Mouse (Mus musculus) gastrocnemius, adult 2 months (tissue): ENCODE results near the gene Rsph10b. TPM values are rescaled to one million over a fixed set of nuclear protein-coding genes. Genes with fewer than 3 reads are reported as not detected.
"Not testable (repeated sequence)": the region's sequence is repeated elsewhere in the genome, so short reads cannot be mapped to it uniquely, and the experiment has no call there.

ENCODE experiments used
- DNase-seq: peaks from one replicate; pipeline ENCODE4 v3.0.0; 2022
- H3K27ac ChIP-seq: fragments of 200-600 bp; 2 replicates; pipeline ENCODE4 v1.8.1; 2022; ENCODE audit warnings: mild to moderate bottlenecking
- H3K4me3 ChIP-seq: fragments of 200-600 bp; 2 replicates; pipeline ENCODE4 v1.8.1; 2022; ENCODE audit warnings: mild to moderate bottlenecking, moderate library complexity
- CTCF ChIP-seq: fragments of 200-600 bp; IDR thresholded peaks from 2 replicates; pipeline ENCODE4 v1.8.1; 2022; ENCODE audit warnings: antibody characterized with exemption, mild to moderate bottlenecking, moderate library complexity
- intact Hi-C: fragments of 180-260 bp; cut with DNase I; formaldehyde crosslinking; loops from one replicate; pipeline ENCODE4 v1.15.1; 2025
- total RNA-seq, 2 experiments: library from RNA; stranded (reverse); gene quantifications; 2 replicates each; pipeline ENCODE4 v1.2.3; 2021

Rsph10b gene
- total RNA-seq, 2 experiments from 2014 or later = 0.31 to 0.84 TPM

DNA sequence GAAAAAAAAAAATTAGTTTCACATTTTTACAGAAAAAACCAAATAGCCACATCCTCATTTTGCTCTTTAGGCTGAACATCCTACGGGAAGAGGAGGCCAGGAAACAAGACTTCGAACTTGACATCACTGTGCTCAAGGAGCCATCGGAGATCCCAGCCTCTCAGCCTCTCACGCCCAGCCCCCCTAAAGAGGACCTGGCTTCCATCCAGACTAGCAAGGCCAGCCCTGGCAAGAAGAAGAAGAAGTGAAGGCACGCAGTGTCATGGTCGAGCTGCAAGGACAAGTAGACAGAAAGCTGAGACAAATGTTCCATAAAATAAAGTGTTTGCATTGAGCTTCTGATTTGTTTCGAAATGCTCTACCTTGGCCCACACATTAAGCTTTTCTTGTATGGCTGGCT lies 52.5 kb downstream of the Rsph10b start:
- intact Hi-C loops = no loop called here
- no peak for TF ChIP-seq CTCF
- no peak for DNase-seq
- H3K4me3 ChIP-seq = no peak overlapping the region
- H3K27ac ChIP-seq = no peak overlapping the region

DNA sequence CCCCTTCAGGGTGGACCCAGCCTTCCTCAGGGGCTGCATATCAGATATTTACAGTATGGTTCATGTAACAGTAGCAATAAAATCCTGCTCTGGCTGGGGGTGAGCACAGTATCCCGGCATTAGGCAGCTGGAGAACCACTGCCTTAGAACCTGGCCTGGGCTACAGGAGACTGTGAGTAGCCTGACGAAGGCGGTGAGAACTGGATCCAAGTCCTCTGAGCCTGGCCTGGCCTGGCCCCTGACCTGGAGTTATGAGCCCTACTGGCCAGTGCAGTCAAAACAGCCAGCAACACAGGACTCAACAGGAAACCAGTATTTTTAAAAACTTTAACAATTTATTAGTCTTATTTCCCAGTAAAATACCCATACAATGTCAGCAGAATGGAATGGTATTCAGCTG lies 54.8 kb downstream of the Rsph10b start:
- no peak for TF ChIP-seq CTCF
- H3K4me3 ChIP-seq = no peak overlapping the region
- intact Hi-C loops = no loop called here
- DNase-seq = no peak
- H3K27ac ChIP-seq = no peak overlapping the region

DNA sequence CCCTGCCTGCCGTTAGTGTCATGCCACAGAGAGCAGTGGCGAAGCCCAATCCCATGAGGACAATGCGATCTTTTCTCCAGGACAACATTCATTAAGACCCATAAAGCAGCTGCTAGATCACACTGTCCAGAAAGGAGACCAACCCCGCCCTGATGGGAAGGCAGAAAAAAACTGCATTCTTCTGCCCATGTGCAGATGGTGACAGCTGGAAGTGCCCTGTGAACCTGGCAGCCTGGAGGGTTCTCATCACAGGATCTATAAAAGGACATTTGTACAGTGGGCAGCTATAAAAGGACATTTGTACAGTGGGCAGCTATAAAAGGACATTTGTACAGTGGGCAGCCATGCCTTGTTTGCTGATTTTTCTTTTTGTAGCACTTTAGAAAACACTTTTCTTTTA lies 56.2 kb downstream of the Rsph10b start:
- Histone ChIP-seq H3K4me3 (no peak overlapping the region), H3K27ac (no peak overlapping the region)
- DNase-seq = no peak
- intact Hi-C loops = no loop called here
- no peak for TF ChIP-seq CTCF

DNA sequence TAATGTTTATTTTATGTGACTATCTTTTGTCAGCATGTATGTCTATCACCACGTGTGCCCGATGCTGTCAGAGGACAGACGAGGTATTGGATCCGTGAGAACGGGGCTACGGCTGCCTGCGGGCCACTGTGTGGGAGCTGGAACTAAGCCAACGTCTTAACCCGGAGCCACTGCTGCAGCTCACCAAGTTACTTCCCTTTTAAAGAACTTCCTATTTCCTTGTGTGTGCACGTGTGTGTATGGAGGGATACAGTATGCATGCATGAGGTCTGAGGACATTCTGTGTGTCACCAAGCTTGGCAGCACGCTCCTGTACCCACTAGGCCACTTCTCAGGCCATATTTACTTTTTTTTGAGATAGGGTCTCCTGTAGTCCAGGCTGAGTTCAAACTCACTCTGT lies 57.3 kb downstream of the Rsph10b start:
- no peak for DNase-seq
- Histone ChIP-seq H3K4me3 (no peak overlapping the region), H3K27ac (no peak overlapping the region)
- intact Hi-C loops = no loop called here
- TF ChIP-seq CTCF = no peak

DNA sequence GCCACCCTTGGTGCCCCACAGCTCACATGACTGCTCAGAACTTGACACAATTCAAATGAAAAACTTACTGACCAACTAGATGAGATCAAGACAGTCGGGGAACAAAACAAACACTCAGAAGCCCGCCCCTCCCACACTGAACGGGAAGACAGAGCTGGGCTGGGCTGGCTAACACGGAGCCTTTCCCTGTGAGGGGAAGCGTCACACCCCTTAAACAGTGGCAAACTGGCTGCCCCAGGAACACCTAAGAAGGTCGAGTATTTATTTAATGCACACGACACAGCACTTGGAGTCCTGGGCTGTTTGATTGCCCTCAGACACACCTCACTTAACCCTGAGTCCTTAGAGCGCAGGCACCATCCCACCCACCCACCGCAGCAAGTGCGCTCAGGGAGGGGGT lies 59.8 kb downstream of the Rsph10b start:
- intact Hi-C loops = no loop called here
- DNase-seq = no peak
- H3K27ac ChIP-seq = no peak overlapping the region
- H3K4me3 ChIP-seq = no peak overlapping the region
- no peak for TF ChIP-seq CTCF

DNA sequence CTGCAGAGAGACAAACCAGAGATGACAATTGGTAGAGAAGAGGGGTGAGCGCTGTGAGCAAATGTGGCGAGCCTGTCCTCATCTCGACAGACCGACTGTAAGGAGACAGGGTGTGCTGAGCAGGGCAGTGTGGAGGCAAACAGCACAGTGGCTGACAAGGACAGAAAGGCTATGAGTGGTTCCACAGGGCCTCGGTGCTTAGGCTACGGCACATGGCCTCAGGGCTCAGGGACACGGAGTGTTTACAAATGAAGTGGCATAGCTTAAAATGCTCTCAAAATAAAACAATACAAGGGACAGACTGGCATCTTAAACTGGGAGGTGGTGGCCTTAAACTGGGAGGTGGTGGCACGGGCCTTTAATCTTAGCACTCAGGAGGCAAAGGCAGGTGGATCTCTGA lies 60.4 kb downstream of the Rsph10b start:
- DNase-seq = no peak
- no peak overlapping the region for H3K4me3 ChIP-seq
- TF ChIP-seq CTCF = no peak
- H3K27ac ChIP-seq = no peak overlapping the region
- intact Hi-C loops = no loop called here

DNA sequence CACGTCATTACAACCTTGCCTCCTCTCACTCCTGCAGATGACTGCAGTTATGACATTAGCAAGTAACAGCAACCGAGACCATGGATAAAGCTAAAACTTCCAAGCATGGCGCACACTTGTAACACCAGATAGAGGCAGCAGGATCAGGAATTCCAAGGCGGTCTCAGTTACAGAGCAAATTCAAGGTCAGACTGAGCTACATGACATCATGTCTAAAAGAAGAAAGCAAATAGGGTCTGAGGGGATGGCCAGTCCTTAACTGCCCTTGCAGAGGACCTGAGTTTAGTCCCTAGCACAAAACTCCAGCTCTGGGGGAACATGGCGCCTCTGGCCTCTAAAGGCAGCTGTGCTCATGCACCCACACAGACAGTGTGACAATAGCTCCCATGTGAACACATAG lies 61.0 kb downstream of the Rsph10b start:
- Histone ChIP-seq H3K4me3 (no peak overlapping the region), H3K27ac (peak overlapping the region; percentile 44; the same call in 1 of the 2 replicates)
- no peak for DNase-seq
- no peak for TF ChIP-seq CTCF
- intact Hi-C loops = no loop called here

DNA sequence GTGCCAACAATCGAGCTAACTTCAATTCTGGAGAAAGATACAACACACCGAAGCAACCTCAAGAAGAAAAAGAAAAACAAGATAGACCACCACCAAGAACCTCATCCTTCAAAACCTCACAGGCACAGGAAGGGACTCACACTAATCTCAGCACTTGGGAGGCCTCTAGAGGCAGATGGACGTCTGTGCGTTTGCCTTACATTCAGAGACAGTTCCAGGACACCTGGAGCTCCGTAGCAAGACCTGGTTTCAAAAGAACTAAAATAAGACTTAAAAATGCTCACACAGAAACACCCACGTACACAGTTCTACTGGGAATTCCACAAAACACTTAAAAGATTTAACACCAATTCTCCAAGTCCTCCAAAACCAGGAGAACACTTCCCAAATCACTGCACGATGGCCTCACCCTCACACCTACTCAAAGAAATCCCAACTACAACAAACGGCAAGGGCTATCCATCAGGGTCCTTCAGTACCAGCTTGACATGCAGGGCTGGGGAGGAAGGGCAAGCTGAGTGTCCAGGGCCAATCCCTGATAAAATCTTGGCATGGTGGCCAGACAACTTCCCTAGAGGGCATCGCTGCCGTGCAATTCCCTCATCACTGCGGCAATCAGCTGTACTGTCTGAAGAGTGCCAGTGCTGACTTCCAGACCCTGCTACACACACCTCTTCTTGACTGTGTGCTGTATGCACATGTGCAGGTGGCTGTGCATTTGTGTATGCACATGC lies 62.0 kb downstream of the Rsph10b start:
- intact Hi-C loops = no loop called here
- TF ChIP-seq CTCF = no peak
- H3K27ac ChIP-seq = no peak overlapping the region
- DNase-seq = no peak
- H3K4me3 ChIP-seq = no peak overlapping the region

DNA sequence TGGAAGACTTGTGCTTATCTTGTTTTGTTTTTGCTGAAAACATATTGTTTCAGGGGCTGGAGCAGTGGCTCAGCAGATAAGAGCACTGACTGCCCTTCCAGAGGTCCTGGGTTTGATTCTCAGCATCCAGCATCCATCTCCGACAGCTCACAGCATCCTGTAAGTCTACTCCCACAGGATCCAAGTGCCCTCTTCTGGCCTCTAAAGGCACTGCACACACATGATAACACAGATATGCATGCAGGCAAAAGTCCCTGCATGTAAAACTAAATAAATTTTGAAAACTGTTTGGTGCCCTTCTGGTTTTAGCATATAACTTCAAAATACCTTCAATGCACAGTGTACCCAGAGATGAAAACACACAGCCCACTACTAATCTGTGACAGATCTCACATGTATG lies 66.6 kb downstream of the Rsph10b start:
- no peak for DNase-seq
- H3K4me3 ChIP-seq = no peak overlapping the region
- H3K27ac ChIP-seq = no peak overlapping the region
- TF ChIP-seq CTCF = peak; percentile 28; the same call in 1 of the 2 replicates
- intact Hi-C loops = no loop called here

DNA sequence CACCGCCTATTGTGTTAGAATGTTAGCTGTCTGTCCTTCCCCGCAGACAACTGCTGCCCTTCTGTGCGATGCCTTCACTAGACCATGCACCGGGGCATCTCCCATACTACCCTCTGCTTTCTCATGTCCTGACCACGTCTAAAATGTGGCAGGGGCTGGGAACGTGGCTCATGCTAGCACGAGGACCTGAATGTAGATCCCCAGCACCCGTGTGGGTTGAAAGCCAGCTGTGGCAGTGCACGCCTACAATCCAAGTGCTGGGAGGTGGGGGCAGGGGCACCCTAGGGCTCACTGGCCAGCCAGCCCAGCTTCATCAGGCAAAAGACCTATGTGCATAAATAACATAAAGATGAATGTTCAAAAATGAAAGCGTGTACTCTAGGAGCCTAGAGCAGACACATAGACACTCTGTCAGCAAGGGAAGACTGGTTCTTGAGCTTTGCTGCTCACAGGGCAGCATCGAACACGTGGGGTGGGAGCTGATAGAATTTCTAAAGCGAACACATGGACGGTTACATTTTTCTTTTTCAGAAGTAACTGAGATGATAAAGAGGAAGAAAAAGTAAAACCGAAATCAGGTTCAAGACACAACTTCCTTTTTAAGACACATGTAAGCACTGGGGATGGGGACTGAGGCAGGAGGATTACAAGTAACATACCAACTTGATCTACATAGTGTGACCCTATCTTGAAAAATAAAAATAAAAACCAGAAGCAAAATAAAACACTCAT lies 69.8 kb downstream of the Rsph10b start:
- intact Hi-C loops = no loop called here
- Histone ChIP-seq H3K27ac (no peak overlapping the region), H3K4me3 (no peak overlapping the region)
- TF ChIP-seq CTCF = no peak
- DNase-seq = no peak

DNA sequence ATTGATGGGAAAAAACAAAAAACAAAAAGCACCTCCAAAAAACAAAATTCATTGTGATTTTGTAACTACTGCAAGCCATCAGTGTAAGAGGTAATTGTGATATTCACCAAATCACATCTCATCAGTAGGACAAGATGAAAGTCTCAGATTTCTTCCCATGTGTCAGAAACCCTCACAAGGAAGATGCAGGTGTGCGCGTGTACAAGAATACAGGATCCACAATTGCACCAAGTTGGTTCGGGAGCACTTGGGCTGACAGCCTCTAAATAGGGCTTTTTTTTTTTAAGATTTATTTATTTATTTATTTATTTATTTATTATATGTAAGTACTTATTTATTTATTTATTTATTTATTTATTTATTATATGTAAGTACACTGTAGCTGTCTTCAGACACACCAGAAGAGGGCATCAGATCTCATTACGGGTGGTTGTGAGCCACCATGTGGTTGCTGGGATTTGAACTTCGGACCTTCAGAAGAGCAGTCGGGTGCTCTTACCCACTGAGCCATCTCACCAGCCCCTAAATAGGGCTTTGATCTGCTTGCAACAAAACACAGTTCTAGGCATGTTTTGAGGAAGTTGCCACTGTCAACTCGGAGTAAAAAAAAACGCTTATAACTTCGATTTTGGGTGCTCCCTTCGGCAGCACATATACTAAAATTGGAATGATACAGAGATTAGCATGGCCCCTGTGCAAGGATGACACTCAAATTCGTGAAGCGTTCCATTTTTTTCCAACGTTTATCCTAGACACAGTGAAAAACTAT lies 80.7 kb downstream of the Rsph10b start:
- DNase-seq, intact Hi-C loops, H3K27ac ChIP-seq: not testable (repeated sequence)
- peak overlapping the region; percentile 96 for H3K4me3 ChIP-seq

DNA sequence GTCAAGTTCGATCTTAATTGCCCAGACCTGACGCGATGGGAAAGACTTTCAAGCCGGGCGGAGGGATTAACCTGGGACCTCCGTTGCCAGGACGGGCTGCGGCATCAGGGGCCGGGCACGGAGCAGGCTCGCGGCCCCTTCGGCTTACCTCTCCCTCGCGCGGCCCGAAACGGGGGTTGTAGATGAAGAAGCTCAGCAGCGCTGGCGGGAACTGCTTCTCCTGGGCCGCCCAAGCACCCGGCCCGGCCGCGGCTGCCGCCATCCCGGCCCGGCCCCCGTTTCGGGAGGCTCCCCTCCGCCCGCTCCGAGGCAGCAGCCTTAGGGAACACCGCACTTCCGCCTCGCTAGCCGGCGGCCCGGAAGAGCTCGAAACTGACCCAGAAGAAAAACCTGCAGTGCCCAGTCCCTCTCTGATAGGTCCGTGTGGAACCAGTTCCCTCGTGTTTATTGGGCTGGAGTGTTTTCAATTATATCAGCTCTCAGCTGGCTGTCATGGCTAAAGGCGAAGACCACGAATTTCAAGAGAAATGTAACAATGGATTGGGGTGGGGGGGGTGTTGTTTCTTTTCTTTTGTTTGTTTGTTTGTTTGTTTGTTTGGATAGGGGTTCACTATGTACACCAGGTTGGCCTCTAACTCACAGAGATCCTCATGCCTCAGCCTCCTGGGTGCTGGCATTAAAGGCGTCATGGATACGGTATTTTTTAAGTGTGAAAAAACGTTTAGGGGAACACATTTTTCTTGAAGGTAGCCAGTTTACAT lies 81.9 kb downstream of the Rsph10b start, which contains the start of gene Ccz1:
Ccz1 (minus strand) TSS at position 327 of the 761 bp plus-strand sequence.
- H3K27ac ChIP-seq = peak within 1 kb of the TSS; percentile 93
- peak within 1 kb of the TSS; percentile 96 for H3K4me3 ChIP-seq
- peak; percentile 85 for DNase-seq
- intact Hi-C loops = no loop called here
- no peak for TF ChIP-seq CTCF
